Mouse (Mus musculus): ENCODE measurements around the gene Mcm9. TPM values are rescaled to one million over a fixed set of nuclear protein-coding genes. Genes with fewer than 3 reads are reported as not detected.

The Mcm9 gene
- polyA plus RNA-seq, 1 experiment, result 3.5 TPM

- WGBS, result 64% methylated on average over 5 of the region's 5 CpGs
- no peak overlapping the region for H3K27ac ChIP-seq (ENCODE audit: insufficient read depth, low read length)
Observed at GRCm38 (mm10) chr10:53598821-53599220, 31.4 kb downstream of the Mcm9 start.

GRCm38 (mm10) chr10:53597121-53597881, 32.9 kb downstream of the Mcm9 start:
- H3K27ac ChIP-seq (ENCODE audit: insufficient read depth, low read length), result peak overlapping the region; percentile 92
- H3K27me3 ChIP-seq (ENCODE audit: control insufficient read depth, insufficient read depth, low read length), result no peaks in the 10 kb centered on the region
- TF ChIP-seq POLR2A (IDR thresholded peaks at IDR 0.05; ENCODE audit: low read depth, low read length), result no peak
- H3K4me1 ChIP-seq (ENCODE audit: control insufficient read depth, insufficient read depth, insufficient read length), result peaks cover 12% of the 10 kb centered on the region
- peak overlapping the region; percentile 87 for H3K4me3 ChIP-seq (ENCODE audit: extremely low read depth, insufficient read depth, insufficient read length)
- H3K36me3 ChIP-seq (ENCODE audit: control insufficient read depth, insufficient read depth, low read length), result no peaks in the 10 kb centered on the region
- under 1% methylated on average over 80 of the region's 99 CpGs for WGBS
- peak; percentile 2 to 41 for DNase-seq (ENCODE audit: low read depth in 1 of 2, low spot score in 2 of 2)

More at GRCm38 (mm10) chr10:53598821-53599220, 31.4 kb downstream of the Mcm9 start:
- H3K4me3 ChIP-seq (ENCODE audit: extremely low read depth, insufficient read depth, insufficient read length), result no peak overlapping the region
- no peaks in the 10 kb centered on the region for H3K27me3 ChIP-seq (ENCODE audit: control insufficient read depth, insufficient read depth, low read length)
- TF ChIP-seq POLR2A (IDR thresholded peaks at IDR 0.05; ENCODE audit: low read depth, low read length), result no peak
- TF ChIP-seq CTCF (IDR thresholded peaks at IDR 0.05; ENCODE audit: extremely low read depth, insufficient read depth, insufficient read length, insufficient replicate concordance), result no peak
- DNase-seq (ENCODE audit: low read depth in 1 of 2, low spot score in 2 of 2), result no peak
- H3K36me3 ChIP-seq (ENCODE audit: control insufficient read depth, insufficient read depth, low read length), result peaks cover 2% of the 10 kb centered on the region; the same call in 1 of the 2 replicates
- peaks cover 12% of the 10 kb centered on the region for H3K4me1 ChIP-seq (ENCODE audit: control insufficient read depth, insufficient read depth, insufficient read length)

GRCm38 (mm10) chr10:53596677-53597120, 33.5 kb downstream of the Mcm9 start, which contains the start of gene Asf1a:
Gene Asf1a, plus strand, starts transcription at chr10:53596757.
- H3K27ac ChIP-seq (ENCODE audit: insufficient read depth, low read length), result peak within 1 kb of the TSS; percentile 92
- peak; percentile 73 for TF ChIP-seq CTCF (IDR thresholded peaks at IDR 0.05; ENCODE audit: extremely low read depth, insufficient read depth, insufficient read length, insufficient replicate concordance)
- no peak for TF ChIP-seq POLR2A (IDR thresholded peaks at IDR 0.05; ENCODE audit: low read depth, low read length)
- peak; percentile 91 to 96 for DNase-seq (ENCODE audit: low read depth in 1 of 2, low spot score in 2 of 2)
- no peaks in the 10 kb centered on the region for H3K27me3 ChIP-seq (ENCODE audit: control insufficient read depth, insufficient read depth, low read length)
- H3K36me3 ChIP-seq (ENCODE audit: control insufficient read depth, insufficient read depth, low read length), result no peaks in the 10 kb centered on the region
- WGBS, result 1% methylated on average over 51 of the region's 52 CpGs
- peak within 1 kb of the TSS; percentile 87 for H3K4me3 ChIP-seq (ENCODE audit: extremely low read depth, insufficient read depth, insufficient read length)
- H3K4me1 ChIP-seq (ENCODE audit: control insufficient read depth, insufficient read depth, insufficient read length), result peaks cover 12% of the 10 kb centered on the region

- TF ChIP-seq POLR2A (IDR thresholded peaks at IDR 0.05; ENCODE audit: low read depth, low read length) (peak; percentile 32; the same call in 1 of the 2 replicates), CTCF (IDR thresholded peaks at IDR 0.05; ENCODE audit: extremely low read depth, insufficient read depth, insufficient read length, insufficient replicate concordance) (no peak)
- Histone ChIP-seq H3K36me3 (ENCODE audit: control insufficient read depth, insufficient read depth, low read length) (no peaks in the 10 kb centered on the region), H3K27ac (ENCODE audit: insufficient read depth, low read length) (peak overlapping the region; percentile 92), H3K4me3 (ENCODE audit: extremely low read depth, insufficient read depth, insufficient read length) (peak overlapping the region; percentile 71), H3K4me1 (ENCODE audit: control insufficient read depth, insufficient read depth, insufficient read length) (peaks cover 12% of the 10 kb centered on the region), H3K27me3 (ENCODE audit: control insufficient read depth, insufficient read depth, low read length) (no peaks in the 10 kb centered on the region)
- DNase-seq (ENCODE audit: low read depth in 1 of 2, low spot score in 2 of 2), result peak in 1 of 2 experiments; percentile 23
- 2% methylated on average over 27 of the region's 27 CpGs for WGBS
Observed at GRCm38 (mm10) chr10:53595744-53596676, 34.2 kb downstream of the Mcm9 start.

GRCm38 (mm10) chr10:53585777-53586176, 44.5 kb downstream of the Mcm9 start:
- no peaks in the 10 kb centered on the region for H3K36me3 ChIP-seq (ENCODE audit: control insufficient read depth, insufficient read depth, low read length)

GRCm38 (mm10) chr10:53581087-53581486, 49.2 kb downstream of the Mcm9 start:
- TF ChIP-seq POLR2A (IDR thresholded peaks at IDR 0.05; ENCODE audit: low read depth, low read length), result no peak
- no peak for TF ChIP-seq CTCF (IDR thresholded peaks at IDR 0.05; ENCODE audit: extremely low read depth, insufficient read depth, insufficient read length, insufficient replicate concordance)
- 84% methylated on average over 12 of the region's 12 CpGs for WGBS
- no peaks in the 10 kb centered on the region for H3K4me1 ChIP-seq (ENCODE audit: control insufficient read depth, insufficient read depth, insufficient read length)
- H3K4me3 ChIP-seq (ENCODE audit: extremely low read depth, insufficient read depth, insufficient read length), result no peak overlapping the region
- no peaks in the 10 kb centered on the region for H3K36me3 ChIP-seq (ENCODE audit: control insufficient read depth, insufficient read depth, low read length)
- no peak for DNase-seq (ENCODE audit: low read depth in 1 of 2, low spot score in 2 of 2)
- H3K27me3 ChIP-seq (ENCODE audit: control insufficient read depth, insufficient read depth, low read length), result no peaks in the 10 kb centered on the region
- no peak overlapping the region for H3K27ac ChIP-seq (ENCODE audit: insufficient read depth, low read length)

More at GRCm38 (mm10) chr10:53585777-53586176, 44.5 kb downstream of the Mcm9 start:
- Histone ChIP-seq H3K4me1 (ENCODE audit: control insufficient read depth, insufficient read depth, insufficient read length) (no peaks in the 10 kb centered on the region), H3K27ac (ENCODE audit: insufficient read depth, low read length) (no peak overlapping the region), H3K4me3 (ENCODE audit: extremely low read depth, insufficient read depth, insufficient read length) (no peak overlapping the region), H3K27me3 (ENCODE audit: control insufficient read depth, insufficient read depth, low read length) (no peaks in the 10 kb centered on the region)
- no peak for DNase-seq (ENCODE audit: low read depth in 1 of 2, low spot score in 2 of 2)
- no peak for TF ChIP-seq CTCF (IDR thresholded peaks at IDR 0.05; ENCODE audit: extremely low read depth, insufficient read depth, insufficient read length, insufficient replicate concordance)
- TF ChIP-seq POLR2A (IDR thresholded peaks at IDR 0.05; ENCODE audit: low read depth, low read length), result no peak
- 90% methylated on average over 3 of the region's 3 CpGs for WGBS
